Mouse (Mus musculus) midbrain, embryonic 11.5 days (tissue): ENCODE data around the gene Cpne2. TPM values are rescaled to one million over a fixed set of nuclear protein-coding genes. Genes with fewer than 3 reads are reported as not detected.

ENCODE experiments used
- ATAC-seq: fragments of 200-750 bp; cut with Nextera tagmentation; 2 replicates; pipeline ENCODE4 v1.8.0; 2017; ENCODE audit warnings: moderate TSS enrichment, moderate library complexity; ENCODE audit not compliant: low FRiP score
- DNase-seq: peaks from one replicate; pipeline ENCODE4 v3.0.0; 2015; ENCODE audit warnings: low spot score; ENCODE audit errors: missing footprints
- H3K27ac ChIP-seq: fragments of 300-500 bp; sonication (generic); 2 replicates; pipeline ENCODE4 v1.5.1; 2014; ENCODE audit warnings: low read depth, low read length
- H3K27me3 ChIP-seq: fragments of 300-500 bp; sonication (generic); 2 replicates; pipeline ENCODE4 v1.6.1; 2014; ENCODE audit warnings: mild to moderate bottlenecking, low read length, moderate library complexity, mixed read lengths; ENCODE audit not compliant: control insufficient read depth, insufficient read depth
- H3K36me3 ChIP-seq: fragments of 300-500 bp; sonication (generic); 2 replicates; pipeline ENCODE4 v1.6.1; 2014; ENCODE audit warnings: mild to moderate bottlenecking, low read length, moderate library complexity, mixed read lengths; ENCODE audit not compliant: control insufficient read depth, insufficient read depth
- H3K4me1 ChIP-seq: fragments of 300-500 bp; sonication (generic); 2 replicates; pipeline ENCODE4 v1.6.1; 2014; ENCODE audit warnings: low read length; ENCODE audit not compliant: control insufficient read depth, insufficient read depth
- H3K4me2 ChIP-seq: fragments of 300-500 bp; sonication (generic); 2 replicates; pipeline ENCODE4 v1.6.1; 2014; ENCODE audit warnings: mild to moderate bottlenecking, moderate library complexity
- H3K4me3 ChIP-seq: fragments of 300-500 bp; sonication (generic); 2 replicates; pipeline ENCODE4 v1.5.1; 2014; ENCODE audit warnings: low read depth, low read length
- H3K9ac ChIP-seq: fragments of 300-500 bp; sonication (generic); 2 replicates; pipeline ENCODE4 v1.6.1; 2014; ENCODE audit warnings: low read length
- H3K9me3 ChIP-seq: fragments of 300-500 bp; sonication (generic); 2 replicates; pipeline ENCODE4 v1.6.1; 2016; ENCODE audit warnings: low read length; ENCODE audit not compliant: control insufficient read depth
- WGBS: fragments of 180-500 bp; shearing (Covaris S2); extraction: QIAGEN DNeasy Blood & Tissue Kit; methylation state at CpG from one replicate; pipeline ENCODE4 v1.1.7; 2014; 5-methylcytosine and 5-hydroxymethylcytosine counted together
- polyA plus RNA-seq: library from polyadenylated mRNA; unstranded; fragments of >200 nt; fragmentation: Nextera tagmentation; extraction: Ambion mirVana; gene quantifications from 2 replicates; pipeline ENCODE4 v1.2.1, GENCODE M21; 2014

The Cpne2 gene
- polyA plus RNA-seq, 1 experiment from 2014 or later, result 11.1 TPM

DNA sequence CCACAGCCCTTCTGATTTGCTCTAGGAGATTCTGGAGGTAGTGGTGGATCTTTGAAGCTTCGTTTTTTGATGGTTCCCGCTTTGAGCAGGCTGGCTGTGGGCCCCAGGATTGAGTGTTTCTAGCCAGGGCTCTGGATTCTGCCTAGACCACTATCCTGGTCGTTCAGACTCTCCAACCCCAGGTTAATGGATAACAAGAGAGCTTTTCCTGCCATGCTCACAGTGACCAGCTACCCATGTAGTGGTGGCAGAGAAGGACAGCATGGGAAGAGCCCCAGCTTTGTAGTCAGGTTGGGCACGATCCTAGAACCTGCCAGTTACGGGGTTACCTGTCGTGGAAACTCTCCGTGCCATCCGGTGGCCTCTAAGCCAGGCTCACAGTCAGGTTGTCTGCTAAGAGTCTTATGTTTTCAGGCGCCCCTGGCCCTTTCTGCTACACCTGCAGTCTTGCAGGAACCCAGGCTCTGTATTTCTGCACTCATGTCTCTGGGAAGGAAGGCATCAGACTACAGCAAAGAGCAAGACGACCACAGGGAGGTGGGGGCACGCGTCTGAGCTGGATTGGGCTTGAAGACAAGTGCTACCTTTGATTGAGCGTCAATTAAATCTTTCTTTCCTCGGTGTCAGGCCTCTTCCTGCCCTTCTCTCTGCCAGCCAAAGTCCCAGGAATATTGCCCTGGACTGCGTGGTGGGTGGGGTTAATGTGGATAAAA is 33.8 kb downstream of the Cpne2 start:
- H3K4me1 ChIP-seq, result peaks cover 12% of the 10 kb centered on the region
- WGBS, result 50% methylated on average over 15 of the region's 15 CpGs
- H3K4me2 ChIP-seq, result peak overlapping the region; percentile 26; the same call in 1 of the 2 replicates
- H3K4me3 ChIP-seq, result no peak overlapping the region
- ATAC-seq (peak; percentile 41), DNase-seq (no peak)
- no peaks in the 10 kb centered on the region for H3K9me3 ChIP-seq
- no peaks in the 10 kb centered on the region for H3K36me3 ChIP-seq
- peaks cover 7% of the 10 kb centered on the region; the same call in 1 of the 2 replicates for H3K27me3 ChIP-seq
- H3K9ac ChIP-seq, result no peak overlapping the region
- peak overlapping the region; percentile 48; the same call in 1 of the 2 replicates for H3K27ac ChIP-seq

DNA sequence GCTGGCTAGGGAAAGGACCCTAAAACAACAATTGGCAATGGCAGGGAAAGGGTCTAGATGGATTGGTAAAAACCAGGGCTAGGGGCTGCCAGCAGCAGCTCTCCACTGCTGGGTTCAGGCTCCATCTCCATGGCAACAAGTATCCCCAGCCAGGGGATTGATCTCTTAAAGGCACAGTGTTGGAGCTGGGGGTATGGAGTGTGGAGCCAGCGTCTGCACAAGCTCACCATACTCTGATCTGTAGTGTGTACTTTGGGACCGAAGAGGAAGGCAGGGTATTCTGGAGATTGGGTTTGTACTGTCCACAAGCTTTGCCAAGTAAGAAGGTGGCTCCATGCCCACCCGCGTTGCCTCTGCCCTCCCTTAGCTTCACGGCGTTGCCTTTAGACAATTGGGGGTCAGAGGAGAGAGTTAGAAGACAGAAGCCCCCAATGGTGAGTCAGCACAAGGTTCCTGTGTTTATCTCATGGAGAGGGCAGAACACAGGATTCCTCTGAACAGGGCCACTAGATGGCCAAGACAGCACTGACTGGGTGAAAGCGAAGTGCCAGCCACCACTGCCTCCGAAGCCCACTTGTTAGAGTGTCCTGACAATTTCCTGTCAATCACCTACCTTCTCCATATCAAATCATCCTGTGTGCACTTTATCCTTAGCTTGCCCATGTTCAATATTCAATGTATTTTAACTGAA is 34.5 kb downstream of the Cpne2 start:
- H3K9ac ChIP-seq, result peak overlapping the region; percentile 24; the same call in 1 of the 2 replicates
- no peaks in the 10 kb centered on the region for H3K9me3 ChIP-seq
- H3K27ac ChIP-seq, result peak overlapping the region; percentile 48; the same call in 1 of the 2 replicates
- DNase-seq, result peak; percentile 90
- peak; percentile 93 for ATAC-seq
- peaks cover 7% of the 10 kb centered on the region; the same call in 1 of the 2 replicates for H3K27me3 ChIP-seq
- WGBS, result 40% methylated on average over 8 of the region's 8 CpGs
- H3K4me1 ChIP-seq, result peaks cover 11% of the 10 kb centered on the region
- H3K4me2 ChIP-seq, result peak overlapping the region; percentile 26; the same call in 1 of the 2 replicates
- no peaks in the 10 kb centered on the region for H3K36me3 ChIP-seq
- no peak overlapping the region; the same call in 1 of the 2 replicates for H3K4me3 ChIP-seq

DNA sequence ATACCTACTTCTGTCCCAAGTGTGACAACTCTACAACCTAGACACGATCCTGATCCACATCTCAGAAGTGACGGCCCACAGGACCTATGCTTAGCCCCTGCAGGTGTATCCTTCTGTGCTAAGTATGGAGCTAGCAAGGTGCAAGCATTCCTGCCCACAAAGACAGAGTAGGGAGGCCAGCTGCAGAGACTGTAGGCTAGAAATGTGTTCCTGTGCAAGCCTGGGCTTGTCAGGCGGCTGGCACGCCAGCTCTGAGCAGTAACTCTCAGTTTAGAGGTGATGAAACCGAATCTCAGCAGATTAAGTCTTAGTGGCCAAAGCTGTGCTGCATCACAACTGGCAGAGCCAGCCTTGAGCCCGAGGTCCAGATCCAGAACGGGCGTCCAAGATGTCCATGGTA is 35.3 kb downstream of the Cpne2 start:
- peaks cover 11% of the 10 kb centered on the region for H3K4me1 ChIP-seq
- no peak for DNase-seq
- H3K4me2 ChIP-seq, result no peak overlapping the region
- H3K27ac ChIP-seq, result no peak overlapping the region
- H3K36me3 ChIP-seq, result peaks cover 2% of the 10 kb centered on the region; the same call in 1 of the 2 replicates
- 89% methylated on average over 8 of the region's 8 CpGs for WGBS
- H3K9ac ChIP-seq, result no peak overlapping the region
- H3K9me3 ChIP-seq, result no peaks in the 10 kb centered on the region
- ATAC-seq, result no peak
- peaks cover 3% of the 10 kb centered on the region; the same call in 1 of the 2 replicates for H3K27me3 ChIP-seq
- no peak overlapping the region for H3K4me3 ChIP-seq

DNA sequence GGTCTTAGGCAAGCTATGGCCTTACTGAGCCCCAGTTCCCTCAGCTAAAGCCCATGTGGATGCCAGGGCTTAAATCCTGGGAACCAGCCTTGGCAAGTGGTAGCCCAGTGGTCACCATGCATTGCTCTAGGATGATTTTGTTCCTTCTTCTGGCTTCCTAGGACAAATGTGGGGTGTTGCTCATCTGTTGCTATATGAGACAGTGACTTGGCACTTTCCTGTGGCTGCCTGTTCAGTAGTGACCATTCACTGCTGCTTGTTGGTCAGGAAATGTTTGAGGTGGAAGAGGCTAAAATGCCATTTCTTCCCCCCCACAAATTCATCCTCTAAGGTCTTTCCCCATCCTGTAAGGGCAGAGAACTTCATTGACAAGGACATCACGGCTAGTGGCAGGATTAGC is 36.6 kb downstream of the Cpne2 start:
- H3K4me1 ChIP-seq, result peaks cover 11% of the 10 kb centered on the region
- no peak overlapping the region for H3K4me3 ChIP-seq
- H3K4me2 ChIP-seq, result no peak overlapping the region
- 53% methylated on average over 1 of the region's 1 CpGs for WGBS
- no peak overlapping the region for H3K9ac ChIP-seq
- DNase-seq (no peak), ATAC-seq (no peak)
- peaks cover 5% of the 10 kb centered on the region for H3K36me3 ChIP-seq
- no peaks in the 10 kb centered on the region for H3K27me3 ChIP-seq
- H3K27ac ChIP-seq, result no peak overlapping the region
- H3K9me3 ChIP-seq, result no peaks in the 10 kb centered on the region

DNA sequence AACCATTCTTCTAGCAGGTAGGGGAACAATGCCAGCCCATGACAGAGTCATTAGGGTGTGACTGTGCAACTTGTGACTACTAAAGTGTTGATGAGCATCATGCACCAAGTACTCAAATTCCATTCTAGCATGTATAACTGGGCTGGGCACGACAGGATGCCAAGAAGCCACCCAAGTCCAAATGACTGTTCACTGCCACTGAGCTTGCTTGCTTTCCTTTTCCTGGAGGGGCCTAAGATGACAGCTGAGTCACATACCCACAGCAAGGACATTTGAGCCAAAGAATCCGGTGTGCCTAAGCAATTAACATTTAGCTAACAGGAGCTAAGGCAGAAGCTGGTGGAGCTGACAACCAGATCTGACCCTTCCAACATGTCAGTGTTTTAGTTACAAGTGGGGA is 39.1 kb downstream of the Cpne2 start:
- H3K4me1 ChIP-seq, result peaks cover 6% of the 10 kb centered on the region
- H3K36me3 ChIP-seq, result peaks cover 17% of the 10 kb centered on the region
- ATAC-seq, result no peak
- H3K27me3 ChIP-seq, result no peaks in the 10 kb centered on the region
- H3K27ac ChIP-seq, result no peak overlapping the region
- no peak overlapping the region for H3K4me3 ChIP-seq
- 80% methylated on average over 2 of the region's 2 CpGs for WGBS
- no peak overlapping the region for H3K9ac ChIP-seq
- H3K9me3 ChIP-seq, result no peaks in the 10 kb centered on the region
- H3K4me2 ChIP-seq, result no peak overlapping the region
- no peak for DNase-seq

DNA sequence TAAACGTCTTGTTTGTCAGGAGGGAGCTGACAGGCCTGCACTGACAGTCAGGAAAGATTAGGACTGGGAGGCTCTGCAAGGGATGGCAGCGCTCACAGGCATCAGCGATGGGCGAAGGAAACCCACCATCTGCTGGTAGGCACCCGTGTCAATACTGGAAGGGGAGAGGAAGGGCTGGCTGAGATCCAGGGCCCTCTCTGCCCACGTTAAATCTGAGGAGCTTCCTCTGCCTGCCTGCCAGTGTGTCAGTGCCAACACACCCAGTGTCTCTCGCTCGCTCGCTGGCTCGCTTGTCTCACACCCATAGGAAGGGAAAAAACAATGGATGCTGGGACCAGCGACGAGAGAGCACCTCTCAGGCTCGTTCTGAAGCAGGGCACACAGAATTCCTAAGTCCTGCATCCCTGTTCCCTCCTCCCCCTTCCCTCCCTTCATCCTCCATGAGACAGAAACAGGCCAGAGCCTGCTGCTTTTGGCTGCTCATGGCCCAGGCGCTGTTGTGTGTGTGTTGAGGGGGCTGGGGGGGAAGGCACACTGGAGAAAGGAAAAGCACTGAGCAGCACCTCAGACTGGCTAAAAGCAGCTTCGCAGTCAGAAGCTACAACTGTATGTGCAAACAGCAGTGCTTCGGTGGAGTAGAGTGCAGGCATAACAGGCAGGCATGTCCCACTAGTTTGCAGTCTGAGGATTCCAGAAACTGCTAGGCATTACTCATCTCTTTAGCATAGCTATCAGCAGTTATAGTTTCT is 41.5 kb downstream of the Cpne2 start:
- no peak overlapping the region for H3K4me3 ChIP-seq
- H3K27me3 ChIP-seq, result no peaks in the 10 kb centered on the region
- DNase-seq, result no peak
- 90% methylated on average over 16 of the region's 16 CpGs for WGBS
- no peak overlapping the region for H3K27ac ChIP-seq
- H3K9ac ChIP-seq, result no peak overlapping the region
- ATAC-seq, result no peak
- peaks cover 17% of the 10 kb centered on the region for H3K36me3 ChIP-seq
- no peaks in the 10 kb centered on the region for H3K9me3 ChIP-seq
- no peaks in the 10 kb centered on the region for H3K4me1 ChIP-seq
- H3K4me2 ChIP-seq, result no peak overlapping the region

DNA sequence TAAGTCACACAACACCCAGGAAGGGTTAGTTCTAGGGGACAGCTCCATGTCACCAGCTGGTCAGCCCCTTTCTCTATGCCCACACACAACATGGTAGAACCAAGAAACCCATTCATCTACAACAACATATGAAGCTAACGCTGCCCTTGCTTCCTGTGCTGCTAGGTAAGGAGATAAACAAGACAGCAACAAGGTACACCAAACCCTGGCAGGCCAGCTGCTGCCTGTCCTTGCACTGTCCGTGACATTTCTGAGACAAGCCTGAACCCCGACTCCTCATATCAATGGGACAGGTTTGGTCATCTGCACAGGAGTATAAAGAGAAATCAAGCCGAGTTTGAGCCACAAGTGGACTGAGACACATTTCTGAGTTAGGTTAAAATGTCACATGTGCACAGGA is 42.4 kb downstream of the Cpne2 start:
- Histone ChIP-seq H3K4me2 (no peak overlapping the region), H3K27me3 (no peaks in the 10 kb centered on the region), H3K9me3 (no peaks in the 10 kb centered on the region), H3K4me1 (no peaks in the 10 kb centered on the region), H3K9ac (no peak overlapping the region), H3K36me3 (peaks cover 19% of the 10 kb centered on the region), H3K27ac (no peak overlapping the region), H3K4me3 (no peak overlapping the region)
- no peak for ATAC-seq
- 93% methylated on average over 4 of the region's 4 CpGs for WGBS
- DNase-seq, result no peak

DNA sequence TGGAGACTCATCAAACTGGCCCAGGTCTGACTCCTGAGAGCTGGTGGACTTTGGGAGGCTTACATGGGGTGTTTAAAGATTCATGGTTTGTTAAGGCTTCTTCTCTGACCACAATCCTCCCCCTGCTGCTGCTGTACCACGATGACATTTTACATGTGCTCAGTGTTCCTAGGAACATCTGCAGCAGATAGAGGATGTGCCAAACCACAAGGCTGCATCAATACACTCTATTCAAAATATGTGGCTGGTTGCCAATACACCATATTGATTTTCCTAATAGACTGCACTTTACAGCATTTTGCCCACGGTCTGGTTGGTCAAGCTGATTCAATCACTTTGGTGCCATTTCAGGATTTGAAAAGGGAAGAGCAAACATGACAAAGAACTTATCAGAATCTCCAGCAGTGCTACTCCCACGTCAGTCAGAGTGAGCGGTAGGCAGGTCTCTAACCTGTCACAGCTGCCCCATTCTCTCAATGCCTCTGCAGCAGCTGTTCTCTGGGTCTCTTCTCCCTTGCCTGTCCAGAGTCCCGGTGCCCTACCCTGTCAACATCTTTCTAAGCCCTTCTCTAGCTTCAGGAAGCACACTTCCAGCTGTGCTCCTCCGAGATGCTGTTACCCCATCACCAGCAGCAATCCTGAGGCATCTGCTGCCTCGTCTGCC is 49.2 kb downstream of the Cpne2 start:
- DNase-seq (no peak), ATAC-seq (no peak)
- H3K36me3 ChIP-seq, result peaks cover 19% of the 10 kb centered on the region
- H3K4me3 ChIP-seq, result no peak overlapping the region
- no peak overlapping the region for H3K27ac ChIP-seq
- H3K4me2 ChIP-seq, result no peak overlapping the region
- no peaks in the 10 kb centered on the region for H3K9me3 ChIP-seq
- H3K9ac ChIP-seq, result no peak overlapping the region
- H3K27me3 ChIP-seq, result no peaks in the 10 kb centered on the region
- H3K4me1 ChIP-seq, result no peaks in the 10 kb centered on the region
- 88% methylated on average over 7 of the region's 7 CpGs for WGBS
